Mouse (Mus musculus) MEL (cell line): ENCODE data around the gene Ccdc63. TPM values are rescaled to one million over a fixed set of nuclear protein-coding genes. Genes with fewer than 3 reads are reported as not detected.

Experiments
- DNase-seq: peaks from one replicate; pipeline ENCODE4 v3.0.0; 2011; ENCODE audit warnings: low read depth, low spot score
- H3K27ac ChIP-seq: 2 replicates; pipeline ENCODE4 v1.5.1; 2012; ENCODE audit warnings: low read depth, mild to moderate bottlenecking, control low read depth, low read length, moderate library complexity; ENCODE audit not compliant: control insufficient read depth
- H3K27me3 ChIP-seq, 2 experiments: fragments of 150-350 bp in 1 of 2; sonication (generic) in 1 of 2; 2 replicates each; pipeline ENCODE4 v1.6.1; 2012; ENCODE audit warnings: low read length in 2 of 2, mild to moderate bottlenecking in 2 of 2, improper control_type of control experiment in 1 of 2, moderate library complexity in 1 of 2; ENCODE audit not compliant: insufficient read depth in 2 of 2, control insufficient read depth in 1 of 2
- H3K36me3 ChIP-seq, 2 experiments: 2 replicates each; pipeline ENCODE4 v1.6.1; 2012 to 2014; ENCODE audit warnings: low read length in 2 of 2, improper control_type of control experiment in 1 of 2, inconsistent platforms in 1 of 2, mild to moderate bottlenecking in 1 of 2; ENCODE audit not compliant: insufficient read depth in 2 of 2, control insufficient read depth in 1 of 2
- H3K4me1 ChIP-seq, 2 experiments: fragments of 150-350 bp in 1 of 2; sonication (generic) in 1 of 2; 2 replicates each; pipeline ENCODE4 v1.6.1; 2012; ENCODE audit warnings: low read length in 2 of 2, improper control_type of control experiment in 1 of 2, mild to moderate bottlenecking in 1 of 2; ENCODE audit not compliant: insufficient read depth in 2 of 2, control insufficient read depth in 1 of 2
- H3K4me3 ChIP-seq, 2 experiments: fragments of 150-350 bp in 1 of 2; sonication (generic) in 1 of 2; 2 replicates each; pipeline ENCODE4 v1.5.1; 2012; ENCODE audit warnings: low read depth in 2 of 2, low read length in 2 of 2, mild to moderate bottlenecking in 2 of 2, moderate library complexity in 2 of 2, control low read depth in 1 of 2, improper control_type of control experiment in 1 of 2; ENCODE audit not compliant: control insufficient read depth in 1 of 2, insufficient read depth in 1 of 2
- H3K79me2 ChIP-seq: 2 replicates; pipeline ENCODE4 v1.6.1; 2012; ENCODE audit warnings: mild to moderate bottlenecking, low read length, moderate library complexity; ENCODE audit not compliant: control insufficient read depth, poor library complexity, insufficient read depth
- H3K9ac ChIP-seq: 2 replicates; pipeline ENCODE4 v1.6.1; 2012; ENCODE audit warnings: low read depth, mild to moderate bottlenecking, control low read depth, low read length, moderate library complexity; ENCODE audit not compliant: control insufficient read depth, poor library complexity, severe bottlenecking
- H3K9me3 ChIP-seq: fragments of 150-350 bp; sonication (generic); replicated peaks from 2 replicates; pipeline ENCODE4 v1.6.1; 2012; ENCODE audit warnings: mild to moderate bottlenecking, low read length, improper control_type of control experiment, moderate library complexity; ENCODE audit not compliant: insufficient read depth
- CHD1 ChIP-seq: IDR thresholded peaks from 2 replicates; pipeline ENCODE4 v1.6.1; 2012; ENCODE audit warnings: low read depth, mild to moderate bottlenecking, inconsistent platforms, low read length, improper control_type of control experiment
- E2F4 ChIP-seq: IDR thresholded peaks from 2 replicates; pipeline ENCODE4 v1.6.1; 2011; ENCODE audit warnings: low read depth, low read length, improper control_type of control experiment, borderline replicate concordance
- GABPA ChIP-seq: IDR thresholded peaks from 2 replicates; pipeline ENCODE4 v1.6.1; 2012; ENCODE audit warnings: low read depth, mild to moderate bottlenecking, inconsistent platforms, low read length, improper control_type of control experiment, moderate library complexity
- GATA1 ChIP-seq: IDR thresholded peaks from 2 replicates; pipeline ENCODE4 v1.6.1; 2011; ENCODE audit warnings: low read depth, low read length, improper control_type of control experiment
- HCFC1 ChIP-seq: IDR thresholded peaks from 2 replicates; pipeline ENCODE4 v1.6.1; 2012; ENCODE audit warnings: low read depth, mild to moderate bottlenecking, inconsistent platforms, low read length, improper control_type of control experiment, moderate library complexity
- MAFK ChIP-seq: IDR thresholded peaks from 2 replicates; pipeline ENCODE4 v1.6.1; 2011; ENCODE audit warnings: low read depth, mild to moderate bottlenecking, low read length, improper control_type of control experiment, borderline replicate concordance
- MAX ChIP-seq: IDR thresholded peaks from 2 replicates; pipeline ENCODE4 v1.6.1; 2011; ENCODE audit warnings: low read length, improper control_type of control experiment
- MAZ ChIP-seq: IDR thresholded peaks from 2 replicates; pipeline ENCODE4 v1.6.1; 2012; ENCODE audit warnings: low read depth, mild to moderate bottlenecking, inconsistent platforms, low read length, improper control_type of control experiment
- MYB ChIP-seq: IDR thresholded peaks from 2 replicates; pipeline ENCODE4 v1.6.1; 2011; ENCODE audit warnings: mild to moderate bottlenecking, low read depth, low read length, improper control_type of control experiment
- NELFE ChIP-seq: IDR thresholded peaks from 2 replicates; pipeline ENCODE4 v1.6.1; 2011; ENCODE audit warnings: low read depth, low read length, improper control_type of control experiment
- NRF1 ChIP-seq: IDR thresholded peaks from 2 replicates; pipeline ENCODE4 v1.6.1; 2014; ENCODE audit warnings: low read depth, mild to moderate bottlenecking, inconsistent platforms, low read length, improper control_type of control experiment, moderate library complexity; ENCODE audit not compliant: poor library complexity, insufficient read depth, severe bottlenecking
- POLR2A ChIP-seq, 2 experiments: IDR thresholded peaks; 2 replicates each; pipeline ENCODE4 v1.6.1; 2011 to 2012; ENCODE audit warnings: low read length in 2 of 2, mild to moderate bottlenecking in 2 of 2, control low read depth in 1 of 2, improper control_type of control experiment in 1 of 2, low read depth in 1 of 2, moderate library complexity in 1 of 2; ENCODE audit not compliant: control insufficient read depth in 1 of 2, insufficient read depth in 1 of 2, poor library complexity in 1 of 2
- RCOR1 ChIP-seq: IDR thresholded peaks from 2 replicates; pipeline ENCODE4 v1.6.1; 2012; ENCODE audit warnings: low read depth, mild to moderate bottlenecking, inconsistent platforms, low read length, improper control_type of control experiment
- SIN3A ChIP-seq: IDR thresholded peaks from 2 replicates; pipeline ENCODE4 v1.6.1; 2012; ENCODE audit warnings: low read length, improper control_type of control experiment, inconsistent platforms
- SMC3 ChIP-seq: IDR thresholded peaks from 2 replicates; pipeline ENCODE4 v1.6.1; 2011; ENCODE audit warnings: low read depth, low read length, improper control_type of control experiment
- TCF12 ChIP-seq: IDR thresholded peaks from 2 replicates; pipeline ENCODE4 v1.6.1; 2014; ENCODE audit warnings: low read depth, mild to moderate bottlenecking, inconsistent platforms, low read length, improper control_type of control experiment, moderate library complexity
- UBTF ChIP-seq: IDR thresholded peaks from 2 replicates; pipeline ENCODE4 v1.6.1; 2012; ENCODE audit warnings: low read depth, mild to moderate bottlenecking, inconsistent platforms, low read length, improper control_type of control experiment, moderate library complexity, borderline replicate concordance; ENCODE audit not compliant: insufficient read depth
- ZC3H11A ChIP-seq: IDR thresholded peaks from 2 replicates; pipeline ENCODE4 v1.6.1; 2012; ENCODE audit warnings: low read depth, mild to moderate bottlenecking, inconsistent platforms, low read length, improper control_type of control experiment
- ZMIZ1 ChIP-seq: IDR thresholded peaks from 2 replicates; pipeline ENCODE4 v1.6.1; 2012; ENCODE audit warnings: low read depth, mild to moderate bottlenecking, inconsistent platforms, low read length, improper control_type of control experiment, moderate library complexity
- polyA plus RNA-seq, 2 experiments: library from polyadenylated mRNA; stranded (reverse) in 1 of 2; unstranded in 1 of 2; fragments of >175 nt in 1 of 2; fragments of >200 nt in 1 of 2; gene quantifications; 2 replicates each; pipeline versions ENCODE4 v1.2.1 to v1.2.4; 2012; ENCODE audit warnings: low replicate concordance in 2 of 2, low read depth in 1 of 2; ENCODE audit not compliant: insufficient read length in 2 of 2, insufficient read depth in 1 of 2, missing spikeins in 1 of 2
- total RNA-seq: library from RNA; depleted of rRNA; stranded (reverse); fragments of 300-350 nt; gene quantifications from 2 replicates; pipeline ENCODE4 v1.2.3, GENCODE M21; 2012

Gene Ccdc63
- total and polyA plus RNA-seq, 3 experiments, result 1.6 to 4.7 TPM; not detected in 1

DNA sequence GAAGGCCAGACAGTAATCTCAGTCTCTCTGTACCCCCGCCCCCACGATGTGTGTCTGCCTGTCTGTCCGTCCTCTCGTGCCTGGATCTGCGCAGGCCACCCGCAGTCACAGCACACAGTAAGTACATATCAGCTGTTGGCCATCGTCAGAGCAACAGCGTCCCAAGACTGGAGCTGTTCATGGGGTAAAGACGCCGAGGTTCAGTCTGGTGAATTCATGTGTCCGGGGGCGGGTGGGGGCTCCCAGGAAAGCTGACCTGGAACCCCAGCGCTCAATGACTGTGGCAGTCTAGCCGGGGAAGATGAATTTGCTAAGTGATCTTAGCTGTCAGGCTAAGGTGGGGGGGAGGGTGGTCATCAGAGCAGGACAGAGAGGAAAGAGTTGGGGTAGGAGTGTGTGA lies 46.9 kb downstream of the Ccdc63 start:
- H3K4me1 ChIP-seq, result no peaks in the 10 kb centered on the region
- no peaks in the 10 kb centered on the region for H3K36me3 ChIP-seq
- H3K9ac ChIP-seq, result no peak overlapping the region
- no peak overlapping the region for H3K4me3 ChIP-seq
- peaks cover 2 to 4% of the 10 kb centered on the region in 2 experiments; a peak in 3 of 4 replicates for H3K27me3 ChIP-seq
- no peaks in the 10 kb centered on the region for H3K79me2 ChIP-seq
- TF ChIP-seq TCF12, result no peak
- no peak for TF ChIP-seq NELFE
- no peak for TF ChIP-seq RCOR1
- TF ChIP-seq GATA1, result no peak
- no peak for TF ChIP-seq SMC3
- no peak for TF ChIP-seq HCFC1
- TF ChIP-seq MAZ, result no peak
- no peak for TF ChIP-seq POLR2A (IDR thresholded peaks at IDR 0.05; ENCODE audit: control insufficient read depth in 1 of 2, insufficient read depth in 1 of 2, low read depth in 1 of 2, low read length in 2 of 2, poor library complexity in 1 of 2)
- no peak for TF ChIP-seq MAX
- no peak for TF ChIP-seq CHD1
- no peak for TF ChIP-seq GABPA
- no peak for TF ChIP-seq UBTF
- no peak for TF ChIP-seq ZMIZ1
- TF ChIP-seq NRF1, result no peak
- TF ChIP-seq E2F4, result no peak
- no peak for TF ChIP-seq MYB
- no peak for DNase-seq
- H3K9me3 ChIP-seq, result no peaks in the 10 kb centered on the region
- no peak overlapping the region for H3K27ac ChIP-seq

DNA sequence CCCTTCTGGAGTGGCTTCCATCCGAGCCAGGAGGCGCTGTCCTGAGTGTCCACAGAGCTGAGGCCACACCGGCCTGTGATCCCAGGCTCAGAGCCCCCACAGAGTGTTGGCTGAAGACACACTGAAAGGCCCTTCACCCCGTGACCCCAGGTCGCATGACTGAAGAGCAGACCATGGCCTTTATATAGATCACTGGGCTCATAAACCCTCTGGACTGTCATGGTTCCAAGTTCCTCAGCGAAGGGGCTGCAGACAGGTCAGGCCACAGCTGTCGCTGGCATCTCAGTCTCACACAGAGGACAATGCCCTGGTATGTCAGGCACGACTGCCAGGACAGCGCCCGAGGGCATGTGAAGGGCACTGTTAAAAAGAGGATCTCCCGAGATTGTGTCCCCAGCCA lies 47.8 kb downstream of the Ccdc63 start:
- TF ChIP-seq RCOR1 (no peak), NRF1 (no peak), CHD1 (no peak), ZC3H11A (no peak), MAZ (no peak), MYB (no peak), HCFC1 (no peak), SIN3A (no peak), E2F4 (no peak), MAFK (no peak), ZMIZ1 (no peak)
- Histone ChIP-seq H3K36me3 (no peaks in the 10 kb centered on the region), H3K79me2 (no peaks in the 10 kb centered on the region), H3K27me3 (peaks cover 0 to 3% of the 10 kb centered on the region in 2 experiments; a peak in 2 of 4 replicates), H3K4me1 (no peaks in the 10 kb centered on the region), H3K9ac (no peak overlapping the region), H3K9me3 (no peaks in the 10 kb centered on the region), H3K27ac (no peak overlapping the region), H3K4me3 (no peak overlapping the region)
- DNase-seq, result no peak
